Mouse (Mus musculus): ENCODE measurements at regions not wholly inside any gene's neighbourhood (a gene's known extent, or its start where the extent isn't known, plus 50 kb on each side); places are given as distances from the start of the nearest gene placed in this dataset.

GRCm38 (mm10) chr1:184275396-184275795, 241.3 kb upstream of the 1700056E22Rik start:
- Histone ChIP-seq H3K36me3 (no peaks in the 10 kb centered on the region), H3K9me3 (no peaks in the 10 kb centered on the region), H3K27ac (no peak overlapping the region), H3K4me1 (no peaks in the 10 kb centered on the region), H3K4me3 (no peak overlapping the region), H3K27me3 (ENCODE audit: insufficient read depth, poor library complexity, severe bottlenecking) (no peaks in the 10 kb centered on the region)
- peak; percentile 60 for DNase-seq (ENCODE audit: low spot score)
- WGBS, result 91% methylated on average over 3 of the region's 3 CpGs

- DNase-seq (ENCODE audit: low spot score), result peak; percentile 39
- H3K4me3 ChIP-seq, result no peak overlapping the region
- no peaks in the 10 kb centered on the region for H3K27me3 ChIP-seq (ENCODE audit: insufficient read depth, poor library complexity, severe bottlenecking)
- WGBS, result 80% methylated on average over 6 of the region's 6 CpGs
- no peaks in the 10 kb centered on the region for H3K36me3 ChIP-seq
- H3K4me1 ChIP-seq, result no peaks in the 10 kb centered on the region
- no peak overlapping the region for H3K27ac ChIP-seq
- no peaks in the 10 kb centered on the region for H3K9me3 ChIP-seq
Measured at GRCm38 (mm10) chr1:184274704-184275103, 240.6 kb upstream of the 1700056E22Rik start.

- H3K9me3 ChIP-seq, result no peaks in the 10 kb centered on the region
- peak; percentile 25 for DNase-seq (ENCODE audit: low spot score)
- no peaks in the 10 kb centered on the region for H3K36me3 ChIP-seq
- no peak overlapping the region for H3K27ac ChIP-seq
- no peaks in the 10 kb centered on the region for H3K4me1 ChIP-seq
- no peaks in the 10 kb centered on the region for H3K27me3 ChIP-seq (ENCODE audit: insufficient read depth, poor library complexity, severe bottlenecking)
- H3K4me3 ChIP-seq, result no peak overlapping the region
- 64% methylated on average over 1 of the region's 1 CpGs for WGBS
Measured at GRCm38 (mm10) chr1:184273722-184274121, 239.6 kb upstream of the 1700056E22Rik start.

GRCm38 (mm10) chr1:184271254-184271653, 237.2 kb upstream of the 1700056E22Rik start:
- no peak overlapping the region for H3K4me3 ChIP-seq
- H3K36me3 ChIP-seq, result no peaks in the 10 kb centered on the region
- peaks cover 12% of the 10 kb centered on the region for H3K27me3 ChIP-seq (ENCODE audit: insufficient read depth, poor library complexity, severe bottlenecking)
- 86% methylated on average over 8 of the region's 8 CpGs for WGBS
- H3K27ac ChIP-seq, result no peak overlapping the region
- H3K4me1 ChIP-seq, result no peaks in the 10 kb centered on the region
- DNase-seq (ENCODE audit: low spot score), result no peak
- no peaks in the 10 kb centered on the region for H3K9me3 ChIP-seq

- H3K27ac ChIP-seq, result no peak overlapping the region
- H3K4me1 ChIP-seq, result no peaks in the 10 kb centered on the region
- no peak overlapping the region for H3K4me3 ChIP-seq
- H3K36me3 ChIP-seq, result no peaks in the 10 kb centered on the region
- H3K9me3 ChIP-seq, result no peaks in the 10 kb centered on the region
- H3K27me3 ChIP-seq (ENCODE audit: insufficient read depth, poor library complexity, severe bottlenecking), result peaks cover 12% of the 10 kb centered on the region
- WGBS, result 21% methylated on average over 8 of the region's 8 CpGs
- DNase-seq (ENCODE audit: low spot score), result no peak
Measured at GRCm38 (mm10) chr1:184266051-184266450, 231.9 kb upstream of the 1700056E22Rik start.

GRCm38 (mm10) chr1:184262975-184263374, 228.9 kb upstream of the 1700056E22Rik start:
- DNase-seq (ENCODE audit: low spot score), result no peak
- H3K4me3 ChIP-seq, result no peak overlapping the region
- H3K9me3 ChIP-seq, result no peaks in the 10 kb centered on the region
- H3K36me3 ChIP-seq, result no peaks in the 10 kb centered on the region
- no peak overlapping the region for H3K27ac ChIP-seq
- 48% methylated on average over 2 of the region's 2 CpGs for WGBS
- H3K27me3 ChIP-seq (ENCODE audit: insufficient read depth, poor library complexity, severe bottlenecking), result peaks cover 8% of the 10 kb centered on the region
- no peaks in the 10 kb centered on the region for H3K4me1 ChIP-seq

- Histone ChIP-seq H3K27me3 (ENCODE audit: insufficient read depth, poor library complexity, severe bottlenecking) (no peaks in the 10 kb centered on the region), H3K36me3 (no peaks in the 10 kb centered on the region), H3K4me3 (no peak overlapping the region), H3K4me1 (no peaks in the 10 kb centered on the region), H3K9me3 (no peaks in the 10 kb centered on the region), H3K27ac (no peak overlapping the region)
- no peak for DNase-seq (ENCODE audit: low spot score)
- 81% methylated on average over 6 of the region's 6 CpGs for WGBS
Measured at GRCm38 (mm10) chr1:184261385-184261727, 227.3 kb upstream of the 1700056E22Rik start.

- 63% methylated on average over 6 of the region's 6 CpGs for WGBS
- Histone ChIP-seq H3K27me3 (ENCODE audit: insufficient read depth, poor library complexity, severe bottlenecking) (no peaks in the 10 kb centered on the region), H3K9me3 (no peaks in the 10 kb centered on the region), H3K4me1 (no peaks in the 10 kb centered on the region), H3K36me3 (no peaks in the 10 kb centered on the region), H3K4me3 (no peak overlapping the region), H3K27ac (no peak overlapping the region)
- DNase-seq (ENCODE audit: low spot score), result no peak
Measured at GRCm38 (mm10) chr1:184260722-184261384, 226.8 kb upstream of the 1700056E22Rik start.

- 84% methylated on average over 9 of the region's 9 CpGs for WGBS
- no peak for DNase-seq (ENCODE audit: low spot score)
Measured at GRCm38 (mm10) chr1:184259853-184260252, 225.8 kb upstream of the 1700056E22Rik start.

GRCm38 (mm10) chr1:184257356-184257755, 223.3 kb upstream of the 1700056E22Rik start:
- 91% methylated on average over 6 of the region's 6 CpGs for WGBS
- Histone ChIP-seq H3K36me3 (no peaks in the 10 kb centered on the region), H3K4me1 (no peaks in the 10 kb centered on the region), H3K9me3 (no peaks in the 10 kb centered on the region), H3K27ac (no peak overlapping the region), H3K27me3 (ENCODE audit: insufficient read depth, poor library complexity, severe bottlenecking) (no peaks in the 10 kb centered on the region), H3K4me3 (no peak overlapping the region)
- DNase-seq (ENCODE audit: low spot score), result no peak

More at GRCm38 (mm10) chr1:184259853-184260252, 225.8 kb upstream of the 1700056E22Rik start:
- no peaks in the 10 kb centered on the region for H3K9me3 ChIP-seq
- no peaks in the 10 kb centered on the region for H3K36me3 ChIP-seq
- H3K4me3 ChIP-seq, result no peak overlapping the region
- H3K27ac ChIP-seq, result no peak overlapping the region
- H3K4me1 ChIP-seq, result no peaks in the 10 kb centered on the region
- no peaks in the 10 kb centered on the region for H3K27me3 ChIP-seq (ENCODE audit: insufficient read depth, poor library complexity, severe bottlenecking)

GRCm38 (mm10) chr1:184254951-184255350, 220.8 kb upstream of the 1700056E22Rik start:
- no peaks in the 10 kb centered on the region for H3K4me1 ChIP-seq
- H3K4me3 ChIP-seq, result no peak overlapping the region
- H3K27me3 ChIP-seq (ENCODE audit: insufficient read depth, poor library complexity, severe bottlenecking), result no peaks in the 10 kb centered on the region
- no peak overlapping the region for H3K27ac ChIP-seq
- 76% methylated on average over 4 of the region's 4 CpGs for WGBS
- DNase-seq (ENCODE audit: low spot score), result no peak
- H3K9me3 ChIP-seq, result no peaks in the 10 kb centered on the region
- no peaks in the 10 kb centered on the region for H3K36me3 ChIP-seq

GRCm38 (mm10) chr1:184244730-184245488, 210.8 kb upstream of the 1700056E22Rik start:
- H3K27ac ChIP-seq, result no peak overlapping the region
- H3K4me3 ChIP-seq, result no peak overlapping the region
- no peaks in the 10 kb centered on the region for H3K36me3 ChIP-seq
- no peaks in the 10 kb centered on the region for H3K9me3 ChIP-seq
- H3K4me1 ChIP-seq, result no peaks in the 10 kb centered on the region
- no peak for DNase-seq (ENCODE audit: low spot score)
- 81% methylated on average over 23 of the region's 23 CpGs for WGBS
- H3K27me3 ChIP-seq (ENCODE audit: insufficient read depth, poor library complexity, severe bottlenecking), result no peaks in the 10 kb centered on the region

- H3K27me3 ChIP-seq (ENCODE audit: insufficient read depth, poor library complexity, severe bottlenecking), result no peaks in the 10 kb centered on the region
- 91% methylated on average over 9 of the region's 9 CpGs for WGBS
- H3K9me3 ChIP-seq, result no peaks in the 10 kb centered on the region
- no peak overlapping the region for H3K27ac ChIP-seq
- H3K36me3 ChIP-seq, result no peaks in the 10 kb centered on the region
- DNase-seq (ENCODE audit: low spot score), result no peak
- no peak overlapping the region for H3K4me3 ChIP-seq
- no peaks in the 10 kb centered on the region for H3K4me1 ChIP-seq
Measured at GRCm38 (mm10) chr1:184244296-184244695, 210.2 kb upstream of the 1700056E22Rik start.
